Mouse (Mus musculus) stomach, postnatal 0 days (tissue): ENCODE data around the gene Hdac7. TPM values are rescaled to one million over a fixed set of nuclear protein-coding genes. Genes with fewer than 3 reads are reported as not detected.
A peak's percentile ranks its signal among the peaks of the same experiment; 100 is the strongest.

Source experiments
- ATAC-seq: fragments of 200-750 bp; cut with Nextera tagmentation; 2 replicates; pipeline ENCODE4 v1.8.0; 2017; ENCODE audit not compliant: low FRiP score, low TSS enrichment
- DNase-seq: peaks from one replicate; pipeline ENCODE4 v3.0.0-alpha.2; 2016; ENCODE audit warnings: low spot score
- H3K27ac ChIP-seq: fragments of 300-500 bp; sonication (generic); replicated peaks from 2 replicates; pipeline ENCODE4 v1.5.1; 2014; ENCODE audit warnings: mild to moderate bottlenecking, control low read depth
- H3K27me3 ChIP-seq: fragments of 300-500 bp; sonication (generic); 2 replicates; pipeline ENCODE4 v1.6.1; 2014; ENCODE audit warnings: low read length; ENCODE audit not compliant: control insufficient read depth, insufficient read depth
- H3K36me3 ChIP-seq: fragments of 300-500 bp; sonication (generic); 2 replicates; pipeline ENCODE4 v1.6.1; 2014; ENCODE audit warnings: low read length, mixed read lengths; ENCODE audit not compliant: control insufficient read depth, insufficient read depth
- H3K4me1 ChIP-seq: fragments of 300-500 bp; sonication (generic); replicated peaks from 2 replicates; pipeline ENCODE4 v1.6.1; 2014; ENCODE audit warnings: antibody characterized with exemption; ENCODE audit not compliant: control insufficient read depth, insufficient read depth
- H3K4me2 ChIP-seq: fragments of 300-500 bp; sonication (generic); replicated peaks from 2 replicates; pipeline ENCODE4 v1.6.1; 2014; ENCODE audit warnings: low read depth, mild to moderate bottlenecking, control low read depth, moderate library complexity
- H3K4me3 ChIP-seq: fragments of 300-500 bp; sonication (generic); 2 replicates; pipeline ENCODE4 v1.5.1; 2014; ENCODE audit warnings: low read depth, low read length, control low read depth
- H3K9ac ChIP-seq: fragments of 300-500 bp; sonication (generic); 2 replicates; pipeline ENCODE4 v1.6.1; 2014; ENCODE audit warnings: mild to moderate bottlenecking, low read length, control low read depth, mixed read lengths
- H3K9me3 ChIP-seq: fragments of 300-500 bp; sonication (generic); 2 replicates; pipeline ENCODE4 v1.6.1; 2016; ENCODE audit warnings: low read length; ENCODE audit not compliant: control insufficient read depth
- CTCF ChIP-seq: IDR thresholded peaks from 2 replicates; pipeline ENCODE4 v1.5.1; 2016; ENCODE audit warnings: antibody characterized with exemption, low read depth, mild to moderate bottlenecking, moderate library complexity
- EP300 ChIP-seq: optimal IDR thresholded peaks from 2 replicates; pipeline ENCODE3; 2016; ENCODE audit warnings: antibody characterized with exemption
- WGBS: fragments of 180-500 bp; shearing (Covaris S2); extraction: QIAGEN DNeasy Blood & Tissue Kit; methylation state at CpG from one replicate; pipeline ENCODE4 v1.1.7; 2014; 5-methylcytosine and 5-hydroxymethylcytosine counted together
- polyA plus RNA-seq: library from polyadenylated mRNA; unstranded; fragments of >200 nt; fragmentation: Nextera tagmentation; extraction: Ambion mirVana; gene quantifications from 2 replicates; pipeline ENCODE4 v1.2.1, GENCODE M21; 2015

The Hdac7 gene
- polyA plus RNA-seq, 1 experiment from 2014 or later, result 8.0 TPM

- no peak for TF ChIP-seq EP300
- TF ChIP-seq CTCF, result no peak
- Histone ChIP-seq H3K27me3 (0 out of 2 replicates have a peak, but pooled peaks cover 2% of the 10 kb centered on the region), H3K27ac (peak overlapping the region; percentile 80; the same call in 1 of the 2 replicates), H3K4me2 (peak overlapping the region; percentile 89), H3K9ac (peak overlapping the region; percentile 66), H3K36me3 (no peaks in the 10 kb centered on the region), H3K4me1 (peaks cover 7% of the 10 kb centered on the region; the same call in 1 of the 2 replicates), H3K4me3 (peak overlapping the region; percentile 50), H3K9me3 (no peaks in the 10 kb centered on the region)
- DNase-seq, result no peak
- ATAC-seq, result peak; percentile 1; the same call in 1 of the 2 replicates
- 20% methylated on average over 21 of the region's 23 CpGs for WGBS
Observed at GRCm38 (mm10) chr15:97766594-97767279, 77.6 kb downstream of the Hdac7 start.

GRCm38 (mm10) chr15:97766194-97766593 is 78.1 kb downstream of the Hdac7 start:
- peak; percentile 20 for TF ChIP-seq CTCF
- TF ChIP-seq EP300, result no peak
- no peak for DNase-seq
- Histone ChIP-seq H3K36me3 (no peaks in the 10 kb centered on the region), H3K9me3 (no peaks in the 10 kb centered on the region), H3K27me3 (0 out of 2 replicates have a peak, but pooled peaks cover 2% of the 10 kb centered on the region), H3K4me3 (peak overlapping the region; percentile 50), H3K27ac (no peak overlapping the region), H3K4me1 (peaks cover 7% of the 10 kb centered on the region; the same call in 1 of the 2 replicates), H3K4me2 (peak overlapping the region; percentile 89), H3K9ac (no peak overlapping the region)
- no peak for ATAC-seq
- WGBS, result 32% methylated on average over 8 of the region's 8 CpGs

GRCm38 (mm10) chr15:97765090-97765794 is 79.1 kb downstream of the Hdac7 start:
- 0 out of 2 replicates have a peak, but pooled peaks cover 2% of the 10 kb centered on the region for H3K27me3 ChIP-seq
- H3K4me3 ChIP-seq, result peak overlapping the region; percentile 13; the same call in 1 of the 2 replicates
- no peak for ATAC-seq
- 0 out of 2 replicates have a peak overlapping the region, but pooled peaks have one; percentile 17 for H3K4me2 ChIP-seq
- WGBS, result 53% methylated on average over 13 of the region's 13 CpGs
- H3K9me3 ChIP-seq, result no peaks in the 10 kb centered on the region
- 0 out of 2 replicates have a peak overlapping the region, but pooled peaks have one; percentile 27 for H3K9ac ChIP-seq
- H3K4me1 ChIP-seq, result peaks cover 7% of the 10 kb centered on the region; the same call in 1 of the 2 replicates
- H3K27ac ChIP-seq, result no peak overlapping the region
- DNase-seq, result no peak
- no peaks in the 10 kb centered on the region for H3K36me3 ChIP-seq
- no peak for TF ChIP-seq CTCF
- TF ChIP-seq EP300, result no peak

- 59% methylated on average over 2 of the region's 2 CpGs for WGBS
Observed at GRCm38 (mm10) chr15:97764532-97764931, 79.8 kb downstream of the Hdac7 start.

GRCm38 (mm10) chr15:97763256-97764049 is 80.8 kb downstream of the Hdac7 start:
- Histone ChIP-seq H3K4me2 (no peak overlapping the region), H3K27ac (no peak overlapping the region)

More at GRCm38 (mm10) chr15:97764532-97764931, 79.8 kb downstream of the Hdac7 start:
- Histone ChIP-seq H3K4me3 (no peak overlapping the region), H3K9me3 (no peaks in the 10 kb centered on the region), H3K4me1 (peaks cover 7% of the 10 kb centered on the region; the same call in 1 of the 2 replicates), H3K9ac (no peak overlapping the region), H3K4me2 (no peak overlapping the region), H3K27ac (no peak overlapping the region), H3K27me3 (0 out of 2 replicates have a peak, but pooled peaks cover 2% of the 10 kb centered on the region), H3K36me3 (no peaks in the 10 kb centered on the region)
- TF ChIP-seq EP300 (no peak), CTCF (no peak)
- DNase-seq (no peak), ATAC-seq (no peak)

More at GRCm38 (mm10) chr15:97763256-97764049, 80.8 kb downstream of the Hdac7 start:
- Histone ChIP-seq H3K27me3 (0 out of 2 replicates have a peak, but pooled peaks cover 2% of the 10 kb centered on the region), H3K4me3 (no peak overlapping the region), H3K36me3 (no peaks in the 10 kb centered on the region), H3K9me3 (no peaks in the 10 kb centered on the region), H3K9ac (no peak overlapping the region), H3K4me1 (peaks cover 7% of the 10 kb centered on the region; the same call in 1 of the 2 replicates)
- ATAC-seq (no peak), DNase-seq (no peak)
- WGBS, result 66% methylated on average over 9 of the region's 9 CpGs
- TF ChIP-seq EP300, result no peak
- no peak for TF ChIP-seq CTCF
